Mouse (Mus musculus): Measurements from ENCODE around the gene Obox6.

Obox6 gene

DNA sequence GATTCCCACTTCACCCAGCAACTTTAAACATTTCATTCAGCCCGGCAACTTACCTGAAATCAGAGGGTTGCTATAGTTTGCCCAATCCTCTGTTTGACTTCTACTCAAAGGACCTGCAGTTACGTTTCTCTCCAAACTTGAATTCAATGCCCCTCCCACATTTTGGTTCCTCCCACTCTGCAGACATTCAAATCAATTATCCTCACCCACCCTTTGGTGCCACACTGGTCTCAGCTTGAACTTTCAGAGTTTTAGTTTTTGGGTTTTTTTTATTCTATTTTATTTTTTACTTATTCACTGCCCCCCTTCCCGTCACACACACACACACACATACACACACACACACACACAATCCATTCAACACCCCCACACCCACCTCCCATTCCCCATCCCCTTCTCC, at the start of gene Obox6:
Gene Obox6 (minus strand): TSS at position 101 of the 400 bp plus-strand sequence.
- no peak for DNase-seq (ENCODE audit: low spot score in 2 of 2)

- no peak for DNase-seq (ENCODE audit: low spot score in 2 of 2)
Observed at GRCm38 (mm10) chr7:15884127-15884526, 44.6 kb upstream of the Obox6 start.

DNA sequence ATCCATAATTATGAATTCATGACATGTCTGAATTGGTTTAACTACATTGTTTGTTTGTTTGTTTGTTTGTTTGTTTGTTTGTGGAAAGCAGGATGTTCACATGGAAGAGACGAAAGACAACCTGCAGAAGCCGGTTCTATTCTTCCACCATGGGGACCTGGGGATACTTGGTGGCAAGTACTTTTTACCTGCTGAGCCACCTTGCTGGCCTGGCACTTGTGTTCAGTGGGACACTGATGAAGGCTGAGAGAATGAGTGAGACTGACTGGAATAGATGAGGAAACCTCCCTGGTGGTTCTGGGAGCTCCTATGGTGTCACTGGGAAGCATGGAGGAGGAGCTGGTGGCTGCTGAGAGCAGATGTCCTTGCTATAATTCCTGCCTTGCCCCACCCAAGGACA, 42.8 kb upstream of the Obox6 start, which contains the start of gene Crxos:
Gene Crxos (plus strand): TSS at position 301 of the 400 bp plus-strand sequence.
- DNase-seq (ENCODE audit: low spot score in 2 of 2): no peak

DNA sequence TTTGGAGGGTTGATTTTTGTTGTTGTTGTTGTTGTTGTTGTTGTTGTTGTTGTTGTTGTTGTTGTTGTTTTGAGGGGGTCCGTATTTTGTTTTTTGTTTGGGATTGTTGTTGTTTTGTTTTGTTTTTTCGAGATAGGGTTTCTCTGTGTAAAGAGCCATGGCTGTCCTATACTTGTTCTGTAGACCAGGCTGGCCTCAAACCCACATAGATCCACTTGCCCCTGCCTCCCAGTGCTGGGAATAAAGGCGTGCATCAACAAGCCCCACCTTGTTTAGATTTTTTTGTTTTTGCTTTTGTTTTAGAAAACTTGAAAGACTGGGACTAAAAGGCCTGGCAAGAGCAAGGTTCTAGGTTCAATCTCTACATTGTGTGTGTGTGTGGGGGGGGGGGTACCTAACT, 42.4 kb upstream of the Obox6 start:
- DNase-seq (ENCODE audit: low spot score in 2 of 2): no peak

DNA sequence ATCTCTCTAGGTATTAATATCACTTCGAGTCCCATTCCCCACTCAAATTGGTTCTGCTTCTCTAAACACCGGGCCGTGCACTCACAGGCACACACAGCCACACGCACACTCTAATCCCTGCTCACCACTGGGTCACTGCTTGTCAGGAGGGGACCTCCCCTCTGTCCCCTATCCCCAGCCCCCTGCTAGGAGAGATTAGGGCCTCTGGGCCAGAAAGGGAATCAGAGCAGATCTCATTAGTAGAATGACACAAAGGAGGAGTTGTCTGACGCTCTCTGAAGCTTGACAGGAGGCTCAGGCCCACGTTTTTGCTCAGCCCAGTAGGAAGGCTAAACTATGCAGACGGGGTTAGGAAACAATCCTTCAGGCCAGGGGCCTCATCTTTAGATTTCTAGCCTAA, 41.9 kb upstream of the Obox6 start:
- no peak for DNase-seq (ENCODE audit: low spot score in 2 of 2)

- no peak for DNase-seq (ENCODE audit: low spot score in 2 of 2)
Observed at GRCm38 (mm10) chr7:15879756-15880155, 40.3 kb upstream of the Obox6 start, which contains the start of gene Crx. Crx (minus strand) TSS chr7:15879968.

GRCm38 (mm10) chr7:15864104-15864503, 24.6 kb upstream of the Obox6 start:
- no peak for DNase-seq (ENCODE audit: low spot score in 2 of 2)

- no peak for DNase-seq (ENCODE audit: low spot score in 2 of 2)
Observed at GRCm38 (mm10) chr7:15859657-15860056, 20.2 kb upstream of the Obox6 start.

All from natural killer cell, adult 2 months (primary cell).